Mouse (Mus musculus): ENCODE data around the gene Ptch2.
A peak's percentile ranks its signal among the peaks of the same experiment; 100 is the strongest.

The Ptch2 gene

DNA sequence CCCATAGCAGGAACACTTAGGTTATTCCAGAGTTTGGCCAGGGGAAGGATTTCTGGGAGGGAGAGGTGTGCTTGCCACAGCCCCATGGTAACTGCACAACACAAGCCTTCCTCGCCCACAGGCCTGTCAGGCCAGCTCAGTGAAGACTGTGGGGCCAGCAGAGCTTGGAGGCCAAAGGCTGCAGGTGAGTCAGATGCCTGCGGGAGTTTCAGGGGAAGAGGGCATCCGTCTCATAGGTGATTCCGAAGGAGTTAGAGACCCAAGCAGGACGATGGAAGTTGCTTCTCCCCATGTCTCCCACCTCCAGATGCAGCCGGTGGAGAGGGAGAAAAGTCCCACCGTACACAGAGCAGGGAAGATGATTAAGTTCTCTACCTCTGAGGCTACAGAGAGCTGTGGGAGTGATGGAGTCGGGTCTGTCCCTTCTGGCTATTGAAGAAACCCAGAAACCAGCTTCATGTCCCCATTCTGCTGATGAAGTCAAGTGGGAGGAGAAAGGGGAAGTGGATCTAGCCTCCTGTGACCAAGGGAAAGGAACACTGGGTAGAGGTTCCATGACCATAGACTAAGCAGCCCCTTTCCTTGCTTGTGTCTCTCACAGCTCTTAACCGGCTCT lies 30.9 kb downstream of the Ptch2 start, which contains the start of gene Tctex1d4:
Tctex1d4 (plus strand) TSS at position 120 of the 616 bp plus-strand sequence.
- DNase-seq (ENCODE audit: low read depth in 2 of 2, low spot score in 2 of 2): no peak

DNA sequence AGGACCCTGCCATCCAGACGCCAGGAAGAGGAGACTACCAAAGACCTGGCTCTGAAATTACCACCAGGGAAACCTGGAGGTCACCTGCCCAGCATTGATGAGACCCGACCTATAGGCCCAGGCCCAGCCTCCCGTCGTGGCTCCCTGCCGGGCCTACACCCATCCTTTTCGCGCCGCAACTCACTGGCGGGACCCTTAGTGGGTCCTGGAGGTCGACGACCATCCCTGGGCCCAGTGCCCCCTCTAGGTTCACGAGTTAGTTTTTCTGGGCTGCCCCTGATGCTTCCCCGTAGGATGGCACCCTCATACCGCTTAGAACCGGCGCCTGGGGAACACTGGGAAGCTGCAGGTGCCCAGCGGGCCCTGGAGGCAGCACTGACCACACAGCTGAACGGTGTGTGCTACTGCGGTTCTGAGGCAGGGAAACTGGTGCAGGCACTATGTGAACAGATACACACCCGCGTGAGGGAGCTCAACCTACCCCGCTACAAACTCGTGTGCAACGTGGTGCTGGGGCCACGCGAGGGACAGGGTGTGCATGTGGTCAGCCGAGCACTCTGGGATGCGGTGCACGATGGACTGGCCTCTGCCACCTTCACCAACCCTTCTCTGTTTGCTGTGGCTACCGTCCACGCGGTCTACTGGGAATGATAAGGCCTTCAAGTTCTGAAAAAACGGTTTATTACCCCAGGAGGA lies 32.3 kb downstream of the Ptch2 start:
- DNase-seq (ENCODE audit: low read depth in 2 of 2, low spot score in 2 of 2): no peak

DNA sequence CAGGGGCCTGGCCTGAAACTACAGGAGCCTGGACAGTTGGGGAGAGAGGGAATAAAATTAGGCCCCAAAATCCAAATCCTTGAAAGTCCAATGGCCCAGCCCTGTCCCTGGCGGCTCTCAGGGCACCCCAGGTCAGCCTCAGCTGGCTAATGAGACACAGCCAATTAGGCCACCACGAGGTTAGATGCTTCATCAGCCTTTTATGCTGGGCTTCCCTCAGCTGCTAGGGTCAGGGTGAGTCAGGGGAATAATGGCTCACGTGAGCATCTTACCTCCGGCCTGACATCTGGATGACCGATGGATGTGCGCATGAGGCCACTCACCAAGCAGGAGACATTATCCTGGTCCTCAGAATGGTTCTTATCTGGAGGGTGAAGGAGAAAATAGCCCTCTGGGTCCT lies 34.9 kb downstream of the Ptch2 start:
- DNase-seq (ENCODE audit: low read depth in 2 of 2, low spot score in 2 of 2): no peak

DNA sequence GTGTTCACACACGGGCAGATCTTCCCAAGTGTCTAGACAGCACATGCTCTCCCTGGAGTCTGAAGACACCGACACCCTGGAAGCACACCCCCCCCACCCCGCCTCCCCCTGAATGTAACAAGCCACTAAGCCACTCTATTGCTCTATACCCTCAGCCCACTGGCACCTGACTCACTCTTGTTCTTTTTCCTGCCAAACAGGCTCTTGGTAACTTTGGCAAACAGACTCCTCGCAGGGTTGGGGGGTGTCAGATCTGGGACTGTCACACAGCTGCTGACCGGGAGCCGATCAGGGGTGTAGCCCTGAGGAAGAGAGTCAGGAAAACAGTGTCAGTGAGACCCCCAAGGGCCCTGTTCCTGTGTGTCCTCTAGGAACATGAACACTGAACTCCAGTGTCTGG lies 35.3 kb downstream of the Ptch2 start:
- no peak for DNase-seq (ENCODE audit: low read depth in 2 of 2, low spot score in 2 of 2)

DNA sequence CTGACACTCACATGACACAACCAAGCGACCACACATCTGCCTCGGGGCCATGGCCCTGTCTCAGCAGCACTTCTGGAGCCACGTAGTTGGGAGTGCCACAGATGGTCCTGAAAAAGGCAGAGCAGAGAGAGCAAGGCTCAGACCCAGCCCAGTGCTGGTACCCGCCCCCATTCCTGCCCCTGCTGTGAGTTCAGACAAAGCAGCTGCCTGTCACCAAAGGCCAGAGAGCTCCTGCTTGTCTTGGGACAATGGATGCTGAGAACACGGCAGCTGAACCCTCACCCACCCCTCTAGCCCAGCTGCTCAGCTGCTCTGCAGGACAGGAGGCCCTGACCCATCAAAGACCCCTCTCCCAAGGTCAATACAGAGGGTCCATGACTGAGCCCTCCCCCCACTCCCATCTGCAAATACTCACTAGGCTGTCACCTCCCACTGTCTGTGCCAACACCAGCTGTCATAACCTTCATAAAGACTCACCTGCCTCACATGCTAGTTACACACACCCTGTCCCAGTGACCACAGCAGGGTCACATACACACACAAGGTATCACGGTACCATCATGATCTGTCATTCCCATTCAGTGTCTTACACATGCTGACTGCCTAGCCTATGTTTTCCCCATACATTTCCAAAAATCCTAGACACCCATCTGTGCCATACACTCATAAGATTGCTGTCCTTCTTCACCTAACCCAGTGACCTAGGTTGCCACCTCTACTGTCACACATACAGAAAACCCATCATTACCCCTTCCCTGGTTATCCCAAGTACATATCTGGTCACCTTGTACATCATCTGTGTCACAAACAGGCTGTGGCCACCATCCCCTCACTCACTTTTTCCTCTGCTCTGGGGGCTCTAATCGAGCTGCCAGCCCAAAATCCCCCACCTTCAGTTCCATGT lies 36.3 kb downstream of the Ptch2 start:
- no peak for DNase-seq (ENCODE audit: low read depth in 2 of 2, low spot score in 2 of 2)

DNA sequence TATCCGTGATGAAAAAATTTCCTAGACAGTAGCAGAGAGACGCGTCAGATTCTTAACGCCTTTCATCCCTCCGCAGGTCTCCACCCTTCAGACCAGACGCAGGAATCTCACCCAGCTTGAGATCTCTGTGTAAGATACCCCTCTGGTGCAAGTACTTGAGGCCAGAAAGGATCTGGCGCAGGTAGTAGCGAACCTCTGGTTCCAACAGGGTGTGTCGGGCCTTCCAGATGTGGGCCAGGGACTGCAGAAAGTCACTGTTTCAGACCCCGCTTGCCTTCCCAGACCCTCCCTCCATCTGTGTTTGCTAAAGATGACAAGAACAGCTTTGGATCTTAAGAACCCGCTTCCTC lies 36.9 kb downstream of the Ptch2 start:
- no peak for DNase-seq (ENCODE audit: low read depth in 2 of 2, low spot score in 2 of 2)

DNA sequence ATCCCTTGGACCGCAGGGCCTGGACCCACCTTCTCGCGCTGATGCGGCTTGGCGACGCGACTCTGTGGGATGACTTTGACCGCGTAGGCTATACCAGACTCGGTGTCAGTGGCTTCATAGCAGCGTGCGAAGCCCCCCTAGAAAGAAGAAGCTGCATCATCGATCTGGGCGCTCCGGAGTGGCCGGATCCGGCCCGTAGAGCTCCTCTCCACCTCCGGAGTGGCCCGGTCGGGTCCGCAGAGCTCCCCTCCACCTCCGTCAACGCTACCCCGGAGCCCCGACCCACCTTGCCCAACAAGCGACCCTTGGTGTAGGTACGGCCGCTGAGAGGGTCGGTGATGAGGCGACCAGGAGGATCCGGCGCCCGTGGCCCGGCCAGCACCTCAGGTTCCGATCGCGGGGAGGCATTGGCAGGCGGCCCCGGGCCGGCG lies 37.5 kb downstream of the Ptch2 start:
- DNase-seq (ENCODE audit: low read depth in 2 of 2, low spot score in 2 of 2): no peak

DNA sequence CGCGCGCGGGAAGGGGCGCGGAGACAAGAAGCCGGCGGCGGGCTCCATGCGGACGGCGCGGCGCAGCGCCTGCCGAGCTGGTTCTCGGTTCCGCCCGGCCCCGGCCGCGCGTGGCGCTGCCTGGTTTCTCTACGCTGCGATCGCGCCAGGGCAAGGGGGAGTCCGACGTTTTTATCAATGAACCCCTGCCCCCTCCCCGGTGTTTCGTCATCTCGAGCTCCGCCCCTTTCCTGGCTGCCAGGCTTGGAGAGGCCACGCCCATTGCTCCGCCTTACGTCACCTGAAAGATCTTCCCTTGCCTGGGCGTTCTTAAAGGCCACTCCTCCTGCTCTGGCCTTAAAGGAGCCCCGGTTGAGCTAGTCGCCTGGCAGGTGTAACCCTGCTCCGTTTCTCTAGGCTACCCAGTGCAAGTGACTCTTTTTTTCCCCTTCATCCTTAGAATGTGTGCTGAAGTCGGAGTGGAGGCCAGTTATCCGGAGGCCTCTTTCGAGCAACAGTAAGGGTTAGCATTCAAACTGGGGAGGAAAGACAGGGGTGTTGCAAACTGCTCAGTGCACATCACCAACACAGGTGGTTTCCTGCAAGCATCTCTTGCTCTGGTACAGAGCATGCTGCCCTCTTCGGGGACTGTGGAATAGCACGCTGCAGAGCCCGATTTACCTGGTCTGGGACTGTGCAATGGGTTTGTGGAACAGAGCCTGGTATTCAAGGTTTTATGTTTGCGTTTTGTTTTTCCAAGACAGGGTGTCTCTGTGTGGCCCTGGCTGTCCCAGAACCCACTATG lies 38.1 kb downstream of the Ptch2 start, which contains the start of gene Plk3:
Plk3 (minus strand) TSS at position 147 of the 784 bp plus-strand sequence.
- DNase-seq (ENCODE audit: low read depth in 2 of 2, low spot score in 2 of 2): peak; percentile 97 to 98

DNA sequence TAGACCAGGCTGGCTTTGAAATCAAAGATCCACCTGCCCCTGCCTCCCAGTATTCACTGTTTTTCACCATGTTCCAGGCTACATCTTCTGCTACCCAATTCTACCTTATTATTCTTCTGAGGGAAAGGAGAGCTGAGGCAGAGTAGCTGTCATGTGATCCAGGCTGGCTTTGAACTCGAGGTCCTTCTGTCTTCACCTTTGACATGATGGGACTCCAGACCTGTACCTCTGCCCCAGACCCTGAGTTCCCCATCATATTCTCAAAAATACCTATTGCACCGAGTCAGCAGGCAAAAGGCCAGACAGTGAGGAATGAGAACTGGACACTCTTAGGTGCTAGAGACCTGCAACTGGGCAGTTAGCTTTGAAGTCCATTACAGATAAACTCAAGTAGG lies 38.7 kb downstream of the Ptch2 start:
- no peak for DNase-seq (ENCODE audit: low read depth in 2 of 2, low spot score in 2 of 2)

DNA sequence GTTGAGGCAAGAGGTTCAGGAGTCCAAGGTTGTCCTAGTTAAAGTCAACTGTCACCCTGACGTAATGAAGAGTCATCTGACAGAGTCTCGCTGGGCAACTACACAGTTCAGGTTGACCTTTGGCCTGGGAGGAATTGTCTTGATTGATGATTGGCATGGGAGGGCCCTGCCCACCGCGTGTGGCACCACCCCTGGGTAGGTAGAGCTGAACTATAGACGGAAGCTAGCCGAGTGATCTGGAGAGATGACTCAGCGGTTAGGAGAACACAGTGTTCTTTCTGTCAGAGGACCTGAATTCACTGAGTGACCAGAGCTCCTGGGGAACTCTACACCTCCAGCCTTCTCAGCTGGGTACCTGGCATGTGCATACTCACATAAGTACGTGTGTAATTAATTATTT lies 40.2 kb downstream of the Ptch2 start:
- DNase-seq (ENCODE audit: low read depth in 2 of 2, low spot score in 2 of 2): no peak

DNA sequence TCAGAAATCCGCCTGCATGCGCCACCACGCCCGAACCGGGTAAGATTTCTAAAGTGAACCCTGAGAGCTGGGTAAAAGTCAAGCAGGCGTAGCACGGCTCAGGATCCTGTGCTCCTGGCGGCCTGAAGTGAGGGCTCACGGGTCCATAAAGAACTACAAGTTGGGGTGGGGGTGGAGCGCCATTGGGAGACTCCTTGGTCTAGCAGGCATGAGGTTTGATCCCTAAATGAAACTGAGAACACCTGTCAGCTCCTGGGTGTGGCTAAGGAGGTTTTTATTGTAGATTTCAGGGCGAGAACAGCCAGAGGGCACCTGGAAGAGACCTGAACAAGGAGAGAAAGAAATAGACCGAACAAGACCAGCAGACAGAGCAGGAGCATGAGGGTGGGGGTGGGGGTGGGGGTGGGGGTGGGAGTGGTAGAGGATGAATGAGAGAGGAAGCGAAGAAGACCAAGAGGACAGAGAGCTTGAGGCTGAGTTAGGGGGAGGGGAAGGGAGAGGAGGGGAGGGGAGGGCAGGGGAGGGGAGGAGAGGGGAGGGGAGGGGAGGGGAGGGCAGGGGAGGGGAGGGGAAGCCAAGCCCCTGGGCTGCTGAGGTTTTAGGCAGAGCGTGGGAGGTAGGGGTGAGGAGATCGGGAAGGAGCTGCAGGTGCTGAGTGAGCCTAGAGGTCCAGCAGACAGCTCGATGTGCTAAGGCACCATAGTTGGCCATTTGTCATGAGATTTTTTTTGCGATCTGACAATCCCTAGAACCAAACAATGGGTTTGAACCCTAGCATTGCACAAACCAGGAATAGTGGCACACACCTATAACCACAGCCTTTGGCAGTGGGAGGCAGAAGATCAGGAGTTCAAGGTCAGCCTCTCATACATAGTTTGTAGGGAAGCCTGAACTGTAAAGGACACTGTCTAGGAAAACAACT lies 42.7 kb downstream of the Ptch2 start:
- no peak for DNase-seq (ENCODE audit: low read depth in 2 of 2, low spot score in 2 of 2)

DNA sequence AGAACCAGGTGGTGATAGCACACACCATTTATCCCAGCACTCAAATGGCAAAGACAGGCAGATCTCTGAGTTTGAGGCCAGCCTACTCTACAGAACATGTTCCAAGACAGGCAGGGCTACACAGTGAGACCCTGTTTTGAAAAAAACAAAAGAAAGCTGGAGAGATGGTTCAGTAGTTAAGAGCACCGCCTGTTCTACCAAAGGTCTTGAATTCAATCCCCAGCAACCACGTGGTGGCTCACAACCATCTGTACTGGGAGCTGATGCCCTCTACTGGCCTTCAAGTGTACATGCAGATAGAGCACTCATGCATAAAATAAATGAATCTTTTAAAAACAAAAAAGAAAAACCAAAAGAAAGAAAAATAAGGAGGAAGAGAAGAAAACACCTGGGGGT lies 43.3 kb downstream of the Ptch2 start:
- DNase-seq (ENCODE audit: low read depth in 2 of 2, low spot score in 2 of 2): peak; percentile 41 to 55

DNA sequence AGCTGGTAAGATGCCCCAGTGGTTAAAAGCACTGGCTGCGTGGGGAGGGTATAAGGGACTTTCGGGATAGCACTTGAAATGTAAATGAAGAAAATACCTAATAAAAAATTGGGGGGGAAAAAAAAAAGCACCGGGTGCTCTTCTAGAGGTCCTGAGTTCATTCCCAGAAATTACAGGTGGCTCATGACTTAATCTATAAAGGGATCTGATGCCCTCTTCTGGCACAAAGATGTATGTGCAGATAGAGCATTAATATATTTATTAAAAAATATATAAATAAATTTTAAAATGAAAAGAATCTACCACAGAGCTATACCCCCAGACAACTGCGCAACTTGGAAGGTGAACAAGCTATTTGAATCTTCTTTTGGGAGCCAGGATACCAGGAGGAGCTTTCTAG lies 44.7 kb downstream of the Ptch2 start:
- no peak for DNase-seq (ENCODE audit: low read depth in 2 of 2, low spot score in 2 of 2)

DNA sequence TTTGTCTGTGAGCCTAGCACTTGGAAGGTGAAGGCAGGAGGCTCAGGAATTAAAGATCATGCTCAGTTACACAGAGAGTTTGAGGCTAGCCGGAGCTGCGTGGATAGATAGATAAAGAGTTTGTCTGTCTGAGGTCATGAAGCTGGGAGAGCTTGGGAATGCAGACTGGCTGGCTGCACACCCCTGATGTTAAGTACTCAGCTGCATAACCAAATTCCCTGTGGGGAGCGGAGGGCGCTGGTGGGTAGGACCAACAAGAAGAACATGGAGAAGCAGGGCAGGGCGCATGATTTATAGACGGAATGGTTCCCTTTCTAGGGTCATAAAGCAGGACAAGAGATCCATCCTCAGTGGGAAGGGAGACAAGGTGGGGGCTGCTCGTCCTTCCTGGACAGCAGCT lies 47.1 kb downstream of the Ptch2 start:
- DNase-seq (ENCODE audit: low read depth in 2 of 2, low spot score in 2 of 2): no peak

DNA sequence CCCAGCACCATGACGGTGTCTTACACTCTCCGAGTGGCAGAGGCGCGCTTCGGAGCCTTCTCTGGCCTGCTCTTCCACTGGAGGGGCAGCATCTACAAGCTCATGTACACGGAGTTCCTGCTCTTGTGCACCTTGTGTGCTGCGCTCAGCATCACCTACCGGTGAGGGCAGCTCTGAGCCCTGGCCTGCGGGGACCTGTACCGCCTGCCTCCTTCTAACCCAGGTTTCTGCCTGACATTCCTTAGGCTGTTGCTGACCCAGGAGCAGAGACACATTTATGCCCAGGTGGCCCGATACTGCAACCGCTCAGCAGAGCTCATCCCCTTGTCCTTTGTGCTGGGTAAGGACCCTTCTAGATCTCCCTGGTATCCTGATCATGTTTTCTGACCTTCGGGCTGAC lies 49.4 kb downstream of the Ptch2 start:
- no peak for DNase-seq (ENCODE audit: low read depth in 2 of 2, low spot score in 2 of 2)

DNA sequence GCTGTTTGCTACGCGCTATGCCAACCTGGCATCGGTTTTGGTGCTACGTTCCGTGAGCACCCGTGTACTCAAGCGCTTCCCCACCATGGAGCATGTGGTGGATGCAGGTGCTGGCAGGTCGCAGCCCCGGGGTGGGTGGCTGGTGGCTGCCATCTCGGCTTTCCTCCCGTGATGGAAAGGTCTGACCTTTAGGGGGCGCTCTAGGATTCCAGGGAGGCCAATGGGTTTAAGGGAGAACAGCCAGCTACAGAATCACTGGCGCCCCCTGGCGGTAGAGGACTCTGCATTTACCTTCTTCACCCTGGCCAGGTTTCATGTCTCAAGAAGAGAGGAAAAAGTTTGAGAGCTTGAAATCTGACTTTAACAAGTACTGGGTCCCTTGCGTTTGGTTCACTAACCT lies 50.3 kb downstream of the Ptch2 start:
- DNase-seq (ENCODE audit: low read depth in 2 of 2, low spot score in 2 of 2): peak; percentile 94 to 96

DNA sequence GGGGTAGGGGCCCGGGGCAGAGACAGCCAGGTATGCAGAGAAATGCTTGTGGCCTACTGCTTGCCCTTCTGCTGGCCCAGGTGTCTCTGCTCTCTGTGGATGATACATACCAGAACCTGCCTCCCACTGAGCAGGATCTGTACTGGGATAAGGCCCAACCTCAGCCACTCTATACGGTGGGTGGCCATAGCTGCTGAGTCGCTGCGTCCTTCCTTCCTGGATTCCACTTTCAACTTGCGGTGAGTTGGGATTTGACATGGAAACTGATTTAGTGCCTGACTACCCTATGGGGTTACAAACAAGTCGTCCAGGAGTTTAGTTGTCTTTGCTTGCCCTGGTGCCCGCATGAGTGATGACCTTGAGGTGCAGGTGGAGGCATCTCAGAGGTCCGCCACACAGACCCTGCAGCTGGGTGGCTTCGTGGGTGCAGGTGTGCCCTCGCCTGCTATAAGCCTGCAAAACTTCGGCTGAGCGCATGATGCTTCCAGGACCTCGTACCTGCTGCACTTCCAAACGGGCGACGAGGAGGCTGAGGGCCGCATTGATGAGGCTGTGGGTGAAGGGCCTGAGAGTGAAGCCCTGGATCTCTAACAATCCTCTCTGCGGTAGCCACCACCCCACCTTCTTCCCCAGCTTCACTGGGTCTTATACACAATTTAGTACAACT lies 52.3 kb downstream of the Ptch2 start:
- DNase-seq (ENCODE audit: low read depth in 2 of 2, low spot score in 2 of 2): no peak

DNA sequence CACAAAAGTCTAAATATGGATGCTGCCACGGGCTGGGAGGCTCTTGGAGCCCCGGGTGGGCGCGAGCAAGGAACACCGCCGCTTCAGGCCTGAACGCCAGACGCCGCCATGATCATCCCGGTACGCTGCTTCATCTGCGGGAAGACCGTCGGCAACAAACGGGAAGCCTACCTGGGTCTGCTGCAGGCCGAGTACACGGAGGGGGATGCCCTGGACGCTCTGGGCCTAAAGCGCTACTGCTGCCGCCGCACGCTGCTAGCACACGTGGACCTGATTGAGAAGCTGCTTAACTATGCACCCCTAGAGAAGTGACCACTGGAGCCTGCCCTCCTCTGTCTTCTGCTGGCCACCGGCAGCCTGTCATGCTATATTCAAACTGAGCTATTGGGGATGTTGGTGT lies 52.9 kb downstream of the Ptch2 start:
- no peak for DNase-seq (ENCODE audit: low read depth in 2 of 2, low spot score in 2 of 2)

All from CD8-positive naive resting alpha-beta T cell, adult 2 months (primary cell).